Mouse (Mus musculus) skeletal muscle tissue, adult 2 months (tissue): Measurements from ENCODE around the gene Wdr41.

Experiments used
- DNase-seq: peaks from one replicate; pipeline ENCODE4 v3.0.0-alpha.2; 2012; ENCODE audit warnings: low read depth, low spot score

The Wdr41 gene

DNA sequence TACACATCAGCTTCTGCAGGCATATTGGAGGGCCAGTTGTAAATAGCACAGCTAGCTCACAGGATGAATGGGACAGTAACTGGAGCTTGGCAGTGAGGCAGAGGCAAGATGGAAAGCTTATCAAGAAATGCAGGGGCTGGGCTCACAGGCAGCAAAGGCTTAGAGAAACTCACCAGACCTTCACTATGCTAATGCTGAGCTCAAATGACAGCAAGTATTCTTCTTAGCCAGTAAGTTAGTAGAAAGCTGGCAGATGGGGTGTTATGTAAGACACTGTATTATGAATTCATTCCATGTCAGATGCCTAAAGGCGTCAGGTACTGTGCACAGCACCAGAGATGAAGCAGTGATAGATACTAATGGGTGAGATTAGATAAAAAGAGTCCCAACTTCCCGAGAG is 58.6 kb downstream of the Wdr41 start:
- no peak for DNase-seq

GRCm38 (mm10) chr13:95038200-95038599 is 62.1 kb downstream of the Wdr41 start:
- DNase-seq, result no peak

DNA sequence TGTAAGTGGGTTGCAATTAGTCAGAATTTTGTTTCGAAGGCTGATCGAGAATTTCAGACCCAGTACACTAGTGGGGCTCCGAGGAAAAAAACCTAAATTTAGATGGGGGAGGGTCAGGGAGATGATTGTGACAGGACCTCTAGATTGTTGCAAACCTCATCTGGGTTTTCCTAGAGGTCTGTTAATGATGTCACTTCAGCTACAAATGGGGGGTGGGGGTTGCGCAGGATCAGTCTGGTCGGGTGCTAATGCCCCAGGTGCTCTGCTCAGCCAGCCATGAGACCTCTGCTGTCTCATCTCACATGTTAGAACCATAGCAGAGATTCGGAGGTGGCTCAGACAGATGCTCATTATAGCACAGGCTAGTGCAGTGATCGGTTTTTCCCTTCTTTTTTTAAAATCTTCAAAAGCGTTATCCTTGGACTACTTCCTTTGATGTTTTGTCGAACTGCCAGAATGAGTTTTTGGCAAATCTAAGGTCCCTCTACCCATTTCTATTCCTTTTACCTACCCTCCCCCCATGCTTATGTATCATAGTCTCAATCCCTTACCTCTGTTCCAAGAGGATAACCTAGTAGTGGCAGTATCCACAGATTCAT is 64.1 kb downstream of the Wdr41 start:
- DNase-seq, result no peak

GRCm38 (mm10) chr13:95044108-95044507 is 68.0 kb downstream of the Wdr41 start:
- DNase-seq, result no peak

GRCm38 (mm10) chr13:95050398-95050797 is 74.3 kb downstream of the Wdr41 start:
- no peak for DNase-seq

- DNase-seq, result no peak
Measured at GRCm38 (mm10) chr13:95052421-95052820, 76.3 kb downstream of the Wdr41 start.

- DNase-seq, result no peak
Measured at GRCm38 (mm10) chr13:95055742-95056388, 79.7 kb downstream of the Wdr41 start.

DNA sequence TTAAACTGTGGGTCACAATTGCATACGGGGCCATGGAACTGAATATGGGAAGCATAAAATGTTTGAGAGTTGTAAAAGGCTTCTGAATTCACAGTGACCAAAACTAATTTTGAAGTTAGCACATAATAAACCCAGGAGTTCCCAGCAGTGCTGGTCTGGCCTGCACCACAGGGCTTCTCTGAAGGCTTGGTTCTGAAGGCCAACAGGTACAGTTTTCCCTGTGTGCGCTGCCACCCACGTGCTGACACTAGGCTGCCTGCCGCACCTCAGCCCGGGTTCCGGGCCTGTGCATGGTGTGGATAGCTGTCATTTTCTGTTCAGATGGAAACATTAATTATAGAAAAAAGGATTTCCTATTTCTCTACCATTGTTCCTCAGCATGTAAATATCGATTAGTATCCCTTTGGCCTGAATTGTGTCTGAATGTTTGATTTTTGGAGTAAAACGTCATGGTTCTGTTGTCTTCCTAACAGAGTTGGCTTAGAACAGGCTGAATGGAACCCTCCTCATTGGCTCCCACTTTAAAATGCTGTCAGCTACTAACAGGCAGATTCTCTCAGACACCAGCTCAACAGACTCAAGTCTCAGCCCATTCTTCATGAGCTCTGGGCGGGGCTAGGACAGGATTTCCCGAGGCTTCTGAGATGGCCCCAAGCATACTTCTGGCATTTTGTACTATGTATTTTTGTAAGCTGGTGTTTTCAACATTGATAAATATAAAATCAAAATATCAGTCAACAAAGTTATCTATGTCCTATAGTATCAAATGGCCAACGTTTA is 80.5 kb downstream of the Wdr41 start:
- no peak for DNase-seq

- no peak for DNase-seq
Measured at GRCm38 (mm10) chr13:95058885-95059284, 82.7 kb downstream of the Wdr41 start.

- DNase-seq, result no peak
Measured at GRCm38 (mm10) chr13:95063390-95064017, 87.4 kb downstream of the Wdr41 start.

DNA sequence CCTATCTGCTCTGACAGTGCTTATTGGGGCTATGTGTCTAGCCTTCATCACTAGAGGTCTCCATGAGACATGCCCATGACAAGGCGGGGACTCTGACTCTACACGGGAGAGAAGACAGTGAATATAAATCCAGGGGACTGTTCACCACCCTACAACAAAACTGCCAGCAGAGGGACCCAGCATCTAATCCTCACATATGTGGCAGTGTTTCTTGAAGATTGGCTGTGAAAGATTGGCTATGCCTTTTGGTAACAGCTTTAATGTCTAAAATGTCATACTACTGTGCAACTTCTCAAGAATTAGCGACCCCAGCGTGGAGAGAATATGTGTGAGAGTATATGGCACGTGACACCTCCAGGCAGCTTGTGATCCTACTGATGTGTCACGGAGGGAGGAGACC is 91.7 kb downstream of the Wdr41 start:
- no peak for DNase-seq

DNA sequence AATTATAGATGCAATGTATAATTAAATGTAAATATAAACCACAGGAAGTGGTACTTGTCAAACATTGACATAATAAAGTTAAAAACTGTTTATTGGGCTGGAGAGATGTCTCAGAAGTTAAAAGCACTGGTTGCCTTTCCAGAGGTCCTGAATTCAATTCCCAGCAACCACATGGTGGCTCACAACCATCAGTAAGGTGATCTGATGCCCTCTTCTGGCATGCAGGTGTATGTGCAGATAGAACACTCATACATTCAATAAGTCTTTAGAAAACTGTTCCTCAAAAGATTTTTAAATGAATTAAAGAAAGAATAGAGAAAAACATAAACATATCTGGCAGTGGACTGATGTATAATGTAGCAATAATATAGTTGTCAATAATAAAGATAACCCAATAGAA is 94.1 kb downstream of the Wdr41 start:
- DNase-seq, result no peak
